Mouse (Mus musculus) midbrain, embryonic 10.5 days (tissue): Measurements from ENCODE around the gene Olfr1111. TPM values are rescaled to one million over a fixed set of nuclear protein-coding genes. Genes with fewer than 3 reads are reported as not detected.
"Not testable (repeated sequence)": the region's sequence is repeated elsewhere in the genome, so short reads cannot be mapped to it uniquely, and the experiment has no call there.

Experiments used
- DNase-seq: peaks from one replicate; pipeline ENCODE4 v3.0.0-alpha.2; 2017; ENCODE audit warnings: low spot score
- H3K27ac ChIP-seq: fragments of 300-500 bp; sonication (generic); replicated peaks from 2 replicates; pipeline ENCODE4 v1.5.1; 2016; ENCODE audit warnings: mild to moderate bottlenecking
- H3K27me3 ChIP-seq: fragments of 300-500 bp; sonication (generic); 2 replicates; pipeline ENCODE4 v1.6.1; 2016; ENCODE audit warnings: low read depth, mild to moderate bottlenecking; ENCODE audit not compliant: poor library complexity, severe bottlenecking
- H3K36me3 ChIP-seq: fragments of 300-500 bp; sonication (generic); 2 replicates; pipeline ENCODE4 v1.6.1; 2016; ENCODE audit warnings: mild to moderate bottlenecking, moderate library complexity
- H3K4me1 ChIP-seq: fragments of 300-500 bp; sonication (generic); 2 replicates; pipeline ENCODE4 v1.6.1; 2016
- H3K4me3 ChIP-seq: fragments of 300-500 bp; sonication (generic); 2 replicates; pipeline ENCODE4 v1.5.1; 2016; ENCODE audit warnings: mild to moderate bottlenecking, moderate library complexity
- H3K9me3 ChIP-seq: fragments of 300-500 bp; sonication (generic); replicated peaks from 2 replicates; pipeline ENCODE4 v1.6.1; 2016; ENCODE audit warnings: mild to moderate bottlenecking
- WGBS: fragments of 180-500 bp; shearing (Covaris S2); methylation state at CpG from one replicate; pipeline ENCODE4 v1.1.7; 2016; 5-methylcytosine and 5-hydroxymethylcytosine counted together
- polyA plus RNA-seq: library from polyadenylated mRNA; unstranded; fragments of >200 nt; fragmentation: Nextera tagmentation; extraction: Ambion mirVana; gene quantifications from 2 replicates; pipeline ENCODE4 v1.2.1, GENCODE M21; 2016

The Olfr1111 gene
- not detected in 2 replicates for polyA plus RNA-seq

- H3K27ac ChIP-seq = no peak within 1 kb of the TSS
- H3K27me3 ChIP-seq = no peaks in the 10 kb centered on the region
- H3K9me3 ChIP-seq = no peaks in the 10 kb centered on the region
- DNase-seq = no peak
- no peak within 1 kb of the TSS for H3K4me3 ChIP-seq
- H3K4me1 ChIP-seq = no peaks in the 10 kb centered on the region
- H3K36me3 ChIP-seq = no peaks in the 10 kb centered on the region
These were observed at the start of gene Olfr1111 for GRCm38 (mm10) chr2:87152524-87152923. Gene Olfr1111 (minus strand): TSS chr2:87152624.

GRCm38 (mm10) chr2:87187498-87187897 lies 35.1 kb upstream of the Olfr1111 start, which contains the start of gene Olfr1112:
Gene Olfr1112 (plus strand): TSS chr2:87187798.
- 88% methylated on average over 1 of the region's 1 CpGs for WGBS
- Histone ChIP-seq H3K4me3 (no peak within 1 kb of the TSS), H3K4me1 (no peaks in the 10 kb centered on the region), H3K27me3 (no peaks in the 10 kb centered on the region), H3K36me3 (no peaks in the 10 kb centered on the region), H3K27ac (no peak within 1 kb of the TSS), H3K9me3 (no peaks in the 10 kb centered on the region)
- DNase-seq = no peak

GRCm38 (mm10) chr2:87167731-87168130 lies 15.3 kb upstream of the Olfr1111 start:
- not testable (repeated sequence) for H3K27ac ChIP-seq, H3K4me3 ChIP-seq, H3K4me1 ChIP-seq, DNase-seq, H3K36me3 ChIP-seq, H3K9me3 ChIP-seq, H3K27me3 ChIP-seq
- 83% methylated on average over 2 of the region's 2 CpGs for WGBS

- Histone ChIP-seq H3K4me3 (no peak within 1 kb of the TSS), H3K36me3 (no peaks in the 10 kb centered on the region), H3K9me3 (no peaks in the 10 kb centered on the region), H3K4me1 (no peaks in the 10 kb centered on the region), H3K27me3 (no peaks in the 10 kb centered on the region), H3K27ac (no peak within 1 kb of the TSS)
- no peak for DNase-seq
- 91% methylated on average over 1 of the region's 1 CpGs for WGBS
These were observed 12.2 kb downstream of the Olfr1111 start, which contains the start of gene Olfr1110 for GRCm38 (mm10) chr2:87140200-87140599. Gene Olfr1110 (minus strand): TSS chr2:87140300.

GRCm38 (mm10) chr2:87114467-87114866 lies 38.0 kb downstream of the Olfr1111 start, which contains the start of gene Olfr259:
Gene Olfr259 (minus strand): TSS chr2:87114567.
- H3K36me3 ChIP-seq = no peaks in the 10 kb centered on the region
- H3K27ac ChIP-seq = no peak within 1 kb of the TSS
- no peaks in the 10 kb centered on the region for H3K9me3 ChIP-seq
- no peak within 1 kb of the TSS for H3K4me3 ChIP-seq
- no peaks in the 10 kb centered on the region for H3K27me3 ChIP-seq
- no peaks in the 10 kb centered on the region for H3K4me1 ChIP-seq
- DNase-seq = no peak

Other genes with a start within 250 kb of the Olfr1111 start
- gene Olfr1098, start 228.1 kb downstream of the Olfr1111 start, polyA plus RNA-seq = not detected in 2 replicates
- not detected in 2 replicates for gene Olfr1099, start 191.9 kb downstream of the Olfr1111 start, polyA plus RNA-seq
- not detected in 2 replicates for gene Olfr1100, start 172.7 kb downstream of the Olfr1111 start, polyA plus RNA-seq
- not detected in 2 replicates for gene Olfr1101, start 161.4 kb downstream of the Olfr1111 start, polyA plus RNA-seq
- gene Olfr1102, start 154.2 kb downstream of the Olfr1111 start, polyA plus RNA-seq = not detected in 2 replicates
- not detected in 2 replicates for gene Olfr1104, start 125.5 kb downstream of the Olfr1111 start, polyA plus RNA-seq
- not detected in 2 replicates for gene Olfr1105, start 116.1 kb downstream of the Olfr1111 start, polyA plus RNA-seq
- not detected in 2 replicates for gene Olfr1106, start 100.4 kb downstream of the Olfr1111 start, polyA plus RNA-seq
- not detected in 2 replicates for gene Olfr1107, start 76.8 kb downstream of the Olfr1111 start, polyA plus RNA-seq
- gene Olfr1109, start 56.6 kb downstream of the Olfr1111 start, polyA plus RNA-seq = not detected in 2 replicates
- not detected in 2 replicates for gene Olfr259, start 38.1 kb downstream of the Olfr1111 start, polyA plus RNA-seq
- not detected in 2 replicates for gene Olfr1110, start 12.3 kb downstream of the Olfr1111 start, polyA plus RNA-seq
- gene Olfr1112, start 35.2 kb upstream of the Olfr1111 start, polyA plus RNA-seq = not detected in 2 replicates
- gene Olfr1113, start 56.3 kb upstream of the Olfr1111 start, polyA plus RNA-seq = not detected in 2 replicates
- gene Olfr1115, start 95.4 kb upstream of the Olfr1111 start, polyA plus RNA-seq = not detected in 2 replicates
- not detected in 2 replicates for gene Olfr1116, start 114.9 kb upstream of the Olfr1111 start, polyA plus RNA-seq
- gene Olfr1118, start 155.0 kb upstream of the Olfr1111 start, polyA plus RNA-seq = not detected in 2 replicates
- not detected in 2 replicates for gene Olfr1120, start 202.2 kb upstream of the Olfr1111 start, polyA plus RNA-seq
- gene Olfr1121, start 217.3 kb upstream of the Olfr1111 start, polyA plus RNA-seq = not detected in 2 replicates
- 0.02 TPM in 1 of 2 replicates, not detected in the other for gene Olfr1122, start 233.2 kb upstream of the Olfr1111 start, polyA plus RNA-seq